Mouse (Mus musculus): ENCODE results near the gene Lipc.

Gene Lipc

DNA sequence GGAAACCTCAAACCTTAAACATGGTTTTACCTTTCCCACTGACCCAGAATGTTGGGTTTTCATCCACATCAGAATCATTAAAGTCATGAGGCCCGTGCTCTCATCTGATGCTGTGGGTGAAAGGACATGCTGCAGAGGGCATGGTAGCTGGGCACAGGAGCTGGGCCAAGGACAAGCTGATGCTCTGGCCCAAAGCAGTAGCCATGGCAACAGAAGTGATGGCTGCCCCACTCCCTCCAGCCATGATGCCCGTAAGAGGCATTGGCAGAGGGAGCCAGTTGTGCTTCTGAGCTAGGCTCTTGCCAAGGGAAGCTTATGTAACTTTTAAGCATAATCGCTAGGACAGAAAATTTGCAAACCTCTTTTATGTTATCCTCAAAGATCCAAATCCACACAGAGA is 2.2 kb upstream of the Lipc start:
- DNase-seq, result no peak

DNA sequence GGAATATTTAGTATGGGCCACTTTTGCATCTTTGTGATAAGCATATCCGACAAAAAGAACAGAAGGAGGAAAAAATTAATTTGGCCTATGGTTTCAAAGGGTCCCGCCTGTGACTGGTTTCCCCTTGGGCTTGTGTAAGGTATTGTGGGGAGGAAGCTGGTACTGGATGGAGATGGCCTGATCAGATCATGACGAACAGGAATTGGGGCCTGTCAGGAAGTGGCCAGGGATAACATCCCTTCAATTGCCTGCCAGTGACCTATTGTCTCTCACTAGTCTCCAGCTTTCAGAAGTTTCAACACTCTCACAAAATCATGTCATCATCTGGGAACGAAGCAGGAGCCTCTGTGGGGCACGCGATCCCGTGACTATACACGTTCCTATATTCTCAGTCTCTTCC is 2.7 kb downstream of the Lipc start:
- DNase-seq, result no peak

DNA sequence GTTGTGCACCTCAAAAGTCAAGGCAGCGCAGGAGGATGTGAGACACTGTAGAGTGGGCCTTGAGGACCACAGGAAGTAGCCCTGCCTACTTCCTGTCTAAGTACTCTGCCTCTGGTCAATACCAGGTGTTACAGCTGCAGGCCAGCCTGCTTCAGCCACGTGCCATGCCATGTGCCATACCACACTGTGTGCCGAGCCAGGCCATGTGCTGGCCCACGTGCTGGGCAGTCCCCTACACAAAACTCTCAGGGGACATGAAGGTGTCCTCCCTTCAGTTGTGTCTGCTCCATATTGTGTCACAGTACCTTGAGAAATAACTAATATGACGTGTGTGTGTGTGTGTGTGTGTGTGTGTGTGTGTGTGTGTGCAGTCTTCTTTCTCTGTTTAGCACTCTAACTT is 4.7 kb downstream of the Lipc start:
- DNase-seq, result no peak

- peak; percentile 64 to 65 for DNase-seq
These were observed 9.2 kb downstream of the Lipc start for GRCm38 (mm10) chr9:70942686-70943333.

GRCm38 (mm10) chr9:70939752-70940501 is 12.1 kb downstream of the Lipc start:
- DNase-seq, result no peak

DNA sequence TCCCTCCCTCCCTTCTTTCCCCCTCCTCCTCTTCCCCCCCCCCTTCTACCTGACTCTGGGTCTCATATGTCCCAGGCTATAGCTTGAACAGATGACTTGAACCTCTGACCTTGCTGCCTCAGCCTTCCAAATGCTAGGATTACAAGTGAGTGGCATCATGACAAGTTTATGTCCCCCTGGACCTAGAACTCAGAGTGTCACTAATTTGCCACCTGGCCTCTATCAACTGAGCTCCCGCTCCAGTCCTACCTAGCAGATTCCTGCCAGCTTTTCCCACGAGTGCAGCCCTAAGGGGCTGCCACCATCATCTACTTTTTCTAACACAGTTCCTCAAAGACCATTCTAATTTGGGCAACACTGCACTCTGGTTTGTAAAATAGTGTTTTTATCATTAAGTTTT is 13.2 kb downstream of the Lipc start:
- no peak for DNase-seq

GRCm38 (mm10) chr9:70938134-70938533 is 13.9 kb downstream of the Lipc start:
- DNase-seq, result no peak

DNA sequence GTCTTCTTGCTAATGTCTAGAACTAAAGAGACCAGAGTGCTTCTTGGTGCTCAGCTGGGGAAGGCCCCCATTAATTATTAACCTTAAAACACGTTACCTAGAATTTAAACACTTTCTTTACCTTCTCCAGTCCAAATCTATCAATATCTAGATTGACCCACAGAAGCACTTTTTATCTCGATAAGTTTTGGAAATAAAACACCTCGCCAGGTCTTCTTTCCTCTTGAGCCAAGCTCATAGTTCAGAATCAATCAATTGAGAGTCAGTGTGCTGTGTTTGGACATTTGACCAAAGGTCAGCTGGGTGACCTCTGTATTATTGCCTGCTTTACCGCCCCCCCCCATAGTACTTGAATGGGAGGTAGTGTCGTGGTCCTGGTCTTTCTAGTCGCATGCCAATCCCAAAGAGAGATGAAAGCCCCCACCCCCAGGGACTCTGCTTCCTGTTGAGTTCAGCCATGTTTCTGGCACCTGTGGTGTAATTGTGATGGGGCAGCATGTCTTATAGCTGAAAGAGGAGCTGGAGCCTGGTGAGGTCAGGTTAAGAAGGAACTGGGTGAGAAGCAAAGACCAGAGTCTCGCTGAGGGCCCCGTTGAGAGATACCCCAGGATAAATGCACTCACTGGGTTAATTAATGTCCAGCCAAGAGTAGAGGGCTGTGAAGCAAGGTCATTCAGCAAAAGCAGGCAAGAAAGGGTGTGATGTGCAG is 17.3 kb downstream of the Lipc start:
- no peak for DNase-seq

GRCm38 (mm10) chr9:70930641-70931020 is 21.4 kb downstream of the Lipc start:
- peak in 1 of 2 experiments; percentile 88 for DNase-seq

DNA sequence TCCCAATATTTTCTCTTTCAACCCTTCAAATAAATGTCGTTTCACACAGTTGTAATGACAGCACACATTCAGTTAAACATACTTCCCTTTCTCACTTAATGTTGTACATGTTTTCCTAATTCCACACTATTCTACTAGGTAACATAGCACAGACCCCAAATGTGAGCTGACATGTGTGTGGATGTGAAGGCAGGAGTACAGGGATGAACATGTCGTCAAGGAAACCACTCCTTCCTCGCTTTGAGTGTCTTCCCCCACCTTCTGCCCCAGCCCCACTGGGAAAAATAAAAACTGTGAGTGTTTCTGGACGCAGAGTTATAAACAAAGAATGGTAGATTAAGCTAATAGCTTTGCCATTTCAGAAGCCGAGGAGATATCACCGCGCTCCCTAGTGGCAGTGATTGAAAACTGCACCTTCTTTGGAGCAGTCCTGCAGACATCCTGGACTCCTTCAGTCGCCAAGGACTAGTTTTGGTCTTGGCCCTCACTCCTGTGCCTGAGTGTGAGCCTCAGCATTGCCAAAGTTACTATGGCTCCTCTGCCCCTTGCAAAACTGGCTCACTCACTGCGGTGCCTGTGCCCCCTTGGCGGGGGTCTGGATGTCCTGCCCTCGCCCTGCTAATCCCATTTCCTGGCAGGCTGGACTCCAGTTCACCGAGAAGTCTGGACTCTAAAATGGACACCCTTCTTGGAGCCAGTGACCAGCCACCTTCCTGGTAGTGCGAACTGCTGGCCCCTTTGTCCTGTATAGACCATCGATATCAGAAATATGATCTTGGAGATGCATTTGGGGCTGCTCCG is 22.0 kb downstream of the Lipc start:
- peak; percentile 86 to 90 for DNase-seq

DNA sequence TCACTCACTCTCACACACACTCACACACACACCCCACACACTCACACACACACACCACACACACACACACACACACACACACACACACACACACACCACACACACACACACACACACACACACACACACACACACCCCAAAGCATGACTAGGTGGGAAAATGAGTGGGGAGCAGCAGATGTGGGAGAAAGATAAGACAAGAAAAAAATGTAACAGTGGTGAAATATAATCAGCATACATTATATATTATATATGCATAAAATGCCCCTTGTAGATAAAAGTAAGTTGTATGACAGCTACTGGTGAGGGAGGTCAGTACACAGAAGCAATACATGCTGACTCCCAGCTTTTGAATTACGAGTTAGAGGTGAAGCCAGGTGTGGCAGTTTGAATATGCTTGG is 23.6 kb downstream of the Lipc start:
- DNase-seq, result no peak

GRCm38 (mm10) chr9:70927701-70928100 is 24.3 kb downstream of the Lipc start:
- no peak for DNase-seq

DNA sequence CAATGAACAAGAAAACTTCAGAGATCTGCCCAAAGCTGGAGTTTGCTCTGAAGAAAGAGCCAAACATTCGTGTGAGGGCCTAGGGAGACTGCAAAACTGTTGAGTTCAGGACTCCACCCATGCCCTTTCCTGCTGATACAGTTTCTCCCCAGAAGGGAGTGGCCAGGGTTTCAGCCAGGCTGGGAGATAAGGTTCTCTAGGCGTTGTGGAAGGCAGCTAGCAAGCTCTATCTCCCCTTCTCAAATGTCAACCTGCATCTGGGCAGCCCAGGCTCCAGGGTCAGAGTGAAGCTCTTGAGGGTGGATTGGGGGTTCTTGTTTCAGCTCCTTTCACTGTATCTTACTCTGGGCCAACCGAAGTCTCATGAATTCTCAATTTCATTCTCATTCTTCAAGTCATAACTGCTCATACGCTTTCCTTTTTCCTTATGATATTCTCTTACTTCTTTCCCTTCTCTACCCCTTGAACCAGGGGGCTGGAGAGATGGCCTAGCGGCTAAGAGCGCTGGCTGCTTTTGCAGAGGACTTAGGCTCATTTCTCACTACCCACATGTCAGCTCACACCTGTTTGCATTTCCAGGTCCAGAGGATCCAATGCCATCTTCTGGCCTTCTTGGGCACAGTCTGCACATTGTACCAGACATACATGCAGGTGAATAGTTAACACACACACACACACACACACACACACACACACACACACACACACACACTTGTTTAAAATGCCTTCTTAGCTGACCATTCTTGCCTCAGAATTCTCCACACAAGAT is 25.0 kb downstream of the Lipc start:
- DNase-seq, result no peak

GRCm38 (mm10) chr9:70925225-70925624 is 26.8 kb downstream of the Lipc start:
- no peak for DNase-seq

GRCm38 (mm10) chr9:70924763-70925162 is 27.3 kb downstream of the Lipc start:
- DNase-seq, result no peak

DNA sequence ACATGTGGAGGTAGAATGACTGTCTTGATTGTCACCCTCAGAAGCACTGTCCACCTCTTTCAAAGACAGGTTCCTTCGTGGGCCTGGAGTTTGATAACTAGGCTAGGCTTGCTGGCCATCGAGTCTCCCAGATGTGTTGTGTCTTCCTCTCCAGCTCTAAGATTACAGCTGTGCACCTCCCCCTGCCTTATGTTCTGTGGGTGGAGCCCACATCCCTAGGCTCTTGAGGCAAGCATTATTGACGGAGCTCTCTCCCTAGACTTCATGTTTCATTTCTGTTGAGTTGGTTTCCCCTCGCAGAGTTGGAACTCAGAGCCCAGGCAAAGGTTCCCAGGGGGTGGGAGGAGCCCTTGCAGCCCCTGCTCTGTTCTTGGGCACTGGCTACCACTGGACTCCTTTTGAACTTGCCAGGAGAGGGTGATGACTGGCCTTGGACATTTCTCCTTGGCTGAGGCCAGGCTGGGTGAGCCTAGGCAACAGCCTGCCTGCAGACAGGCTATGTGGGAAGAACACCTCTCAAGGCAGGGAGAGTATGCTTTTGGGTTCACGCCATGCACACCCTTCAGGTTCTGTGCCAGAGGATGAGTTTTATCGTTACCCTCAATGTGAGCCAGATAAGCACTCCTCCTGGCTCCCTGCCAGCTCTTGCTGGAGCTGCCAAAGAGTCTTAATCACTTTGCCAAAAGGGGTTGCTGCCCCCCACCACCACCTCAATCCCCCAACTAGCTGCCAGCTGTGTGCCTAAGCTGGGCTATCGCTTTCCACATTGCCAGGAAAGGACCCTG is 30.1 kb downstream of the Lipc start:
- DNase-seq, result peak; percentile 58 to 69

- DNase-seq, result no peak
These were observed 30.9 kb downstream of the Lipc start for GRCm38 (mm10) chr9:70921132-70921531.

DNA sequence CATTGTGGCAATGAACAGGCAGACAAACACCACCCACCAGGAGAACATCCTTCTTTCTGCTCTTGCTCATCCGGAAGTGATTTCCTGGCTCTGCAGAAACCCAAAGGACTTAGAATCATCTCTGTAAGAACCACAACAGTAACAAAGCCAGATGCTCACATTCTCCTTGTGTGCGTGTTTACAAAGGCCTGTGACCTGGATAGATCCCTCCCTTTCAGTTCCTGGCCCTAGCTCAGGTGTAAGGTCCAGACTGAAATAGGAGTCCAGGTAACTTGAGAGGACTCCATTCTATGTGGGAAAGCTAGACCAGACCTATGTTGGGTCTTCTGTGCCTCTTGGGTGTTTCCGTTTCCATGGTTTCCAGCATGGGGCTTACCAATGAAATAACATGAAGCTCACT is 32.8 kb downstream of the Lipc start:
- no peak for DNase-seq

DNA sequence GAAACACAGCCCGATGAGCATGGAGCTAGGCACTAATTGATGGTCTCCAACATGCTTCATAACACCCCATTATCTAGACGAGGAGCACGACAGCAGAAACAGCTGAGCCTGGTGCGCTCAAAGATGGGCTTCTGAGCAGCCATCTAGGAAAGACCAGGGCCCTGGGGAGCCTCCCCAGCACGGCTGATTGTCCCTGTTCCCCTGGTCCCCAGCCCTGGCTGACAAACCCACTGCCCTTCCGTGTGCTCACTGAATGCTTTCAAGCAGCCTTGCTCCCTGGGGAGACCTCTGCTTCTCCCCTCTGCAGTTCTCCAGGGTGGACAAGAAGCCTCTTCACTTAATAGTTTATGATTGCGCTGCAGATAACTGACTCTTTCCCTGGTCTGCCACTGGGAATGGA is 35.5 kb downstream of the Lipc start:
- no peak for DNase-seq

GRCm38 (mm10) chr9:70915356-70915685 is 36.7 kb downstream of the Lipc start:
- no peak for DNase-seq

DNA sequence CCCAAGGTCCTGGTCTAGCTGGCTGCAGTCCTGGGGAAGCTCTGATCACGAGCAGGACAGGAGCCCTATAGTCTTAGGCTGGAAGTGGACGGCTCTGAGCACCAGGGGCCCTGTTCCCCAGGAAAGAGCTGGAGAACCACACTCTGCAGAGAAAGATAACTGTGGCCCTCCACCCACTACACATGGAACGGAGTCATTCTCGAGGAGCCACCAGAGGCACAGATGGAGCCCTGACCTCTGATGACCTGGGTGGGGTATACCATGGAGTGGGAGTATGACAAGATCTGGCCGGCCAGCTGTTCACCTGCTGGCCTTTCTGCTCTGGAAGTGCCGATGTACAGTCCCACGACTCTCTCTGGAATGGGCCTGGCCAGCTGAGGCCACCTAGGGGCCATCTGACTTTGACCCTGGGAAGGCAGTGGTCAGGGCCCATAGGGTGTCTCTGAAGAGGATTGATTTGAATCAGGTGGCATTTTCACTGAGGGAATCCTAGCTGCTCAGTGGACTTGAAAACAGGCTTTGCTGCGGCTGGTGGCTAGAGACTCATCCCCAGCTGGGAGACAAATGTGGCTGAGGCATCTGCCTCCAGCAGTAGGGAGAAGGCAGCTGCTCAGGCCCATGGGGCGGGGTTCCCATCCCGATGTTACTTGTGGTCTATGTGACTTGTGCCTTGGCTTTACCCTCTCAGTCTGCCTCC is 37.2 kb downstream of the Lipc start:
- DNase-seq, result no peak

Measured in cerebellum, postnatal 25 days (tissue).